Mouse (Mus musculus) hindbrain, embryonic 14.5 days (tissue): ENCODE data around the gene Diras2. TPM values are rescaled to one million over a fixed set of nuclear protein-coding genes. Genes with fewer than 3 reads are reported as not detected.

Experiments used
- ATAC-seq: fragments of 200-750 bp; cut with Nextera tagmentation; 2 replicates; pipeline ENCODE4 v1.8.0; 2017; ENCODE audit warnings: moderate number of reproducible peaks, mild to moderate bottlenecking, moderate TSS enrichment, moderate library complexity; ENCODE audit not compliant: low FRiP score
- DNase-seq: peaks from one replicate; pipeline ENCODE4 v3.0.0-alpha.2; 2015; ENCODE audit warnings: low spot score
- H3K27ac ChIP-seq: fragments of 300-500 bp; sonication (generic); 2 replicates; pipeline ENCODE4 v1.5.1; 2014; ENCODE audit warnings: mild to moderate bottlenecking, moderate library complexity
- H3K27me3 ChIP-seq: fragments of 300-500 bp; sonication (generic); 2 replicates; pipeline ENCODE4 v1.6.1; 2014; ENCODE audit warnings: mild to moderate bottlenecking, low read length, mixed read lengths; ENCODE audit not compliant: control insufficient read depth, insufficient read depth
- H3K36me3 ChIP-seq: fragments of 300-500 bp; sonication (generic); replicated peaks from 2 replicates; pipeline ENCODE4 v1.6.1; 2014; ENCODE audit not compliant: control insufficient read depth, insufficient read depth
- H3K4me1 ChIP-seq: fragments of 300-500 bp; sonication (generic); replicated peaks from 2 replicates; pipeline ENCODE4 v1.6.1; 2014; ENCODE audit warnings: antibody characterized with exemption, low read length, mixed read lengths; ENCODE audit not compliant: control insufficient read depth, insufficient read depth
- H3K4me2 ChIP-seq: fragments of 300-500 bp; sonication (generic); replicated peaks from 2 replicates; pipeline ENCODE4 v1.6.1; 2014; ENCODE audit warnings: mild to moderate bottlenecking, moderate library complexity
- H3K4me3 ChIP-seq: fragments of 300-500 bp; sonication (generic); replicated peaks from 2 replicates; pipeline ENCODE4 v1.5.1; 2014; ENCODE audit warnings: mild to moderate bottlenecking, low read length
- H3K9ac ChIP-seq: fragments of 300-500 bp; sonication (generic); 2 replicates; pipeline ENCODE4 v1.6.1; 2014
- H3K9me3 ChIP-seq: fragments of 300-500 bp; sonication (generic); 2 replicates; pipeline ENCODE4 v1.6.1; 2016; ENCODE audit warnings: low read length; ENCODE audit not compliant: control insufficient read depth
- WGBS: fragments of 180-500 bp; shearing (Covaris S2); extraction: QIAGEN DNeasy Blood & Tissue Kit; methylation state at CpG from one replicate; pipeline ENCODE4 v1.1.7; 2014; 5-methylcytosine and 5-hydroxymethylcytosine counted together
- polyA plus RNA-seq: library from polyadenylated mRNA; unstranded; fragments of >200 nt; fragmentation: Nextera tagmentation; extraction: Ambion mirVana; gene quantifications from 2 replicates; pipeline ENCODE4 v1.2.1, GENCODE M21; 2014

Gene Diras2
- polyA plus RNA-seq, 1 experiment from 2014 or later: 4.0 TPM

GRCm38 (mm10) chr13:52459982-52460381, 71.1 kb downstream of the Diras2 start:
- Histone ChIP-seq H3K4me1 (peaks cover 6% of the 10 kb centered on the region; the same call in 1 of the 2 replicates), H3K9me3 (0 out of 2 replicates have a peak, but pooled peaks cover 3% of the 10 kb centered on the region), H3K27me3 (no peaks in the 10 kb centered on the region), H3K27ac (no peak overlapping the region), H3K36me3 (no peaks in the 10 kb centered on the region), H3K9ac (no peak overlapping the region), H3K4me2 (no peak overlapping the region), H3K4me3 (no peak overlapping the region)
- DNase-seq (no peak), ATAC-seq (no peak)
- 51% methylated on average over 7 of the region's 7 CpGs for WGBS

- no peak overlapping the region for H3K9ac ChIP-seq
- peak; percentile 94 for ATAC-seq
- WGBS: 25% methylated on average over 11 of the region's 11 CpGs
- H3K4me3 ChIP-seq: no peak overlapping the region
- H3K27me3 ChIP-seq: no peaks in the 10 kb centered on the region
- no peaks in the 10 kb centered on the region for H3K36me3 ChIP-seq
- H3K4me2 ChIP-seq: peak overlapping the region; percentile 37
- peak; percentile 71 for DNase-seq
- H3K27ac ChIP-seq: peak overlapping the region; percentile 71
- peaks cover 6% of the 10 kb centered on the region; the same call in 1 of the 2 replicates for H3K4me1 ChIP-seq
- H3K9me3 ChIP-seq: 0 out of 2 replicates have a peak, but pooled peaks cover 3% of the 10 kb centered on the region
Observed at GRCm38 (mm10) chr13:52457889-52458324, 73.2 kb downstream of the Diras2 start.

DNA sequence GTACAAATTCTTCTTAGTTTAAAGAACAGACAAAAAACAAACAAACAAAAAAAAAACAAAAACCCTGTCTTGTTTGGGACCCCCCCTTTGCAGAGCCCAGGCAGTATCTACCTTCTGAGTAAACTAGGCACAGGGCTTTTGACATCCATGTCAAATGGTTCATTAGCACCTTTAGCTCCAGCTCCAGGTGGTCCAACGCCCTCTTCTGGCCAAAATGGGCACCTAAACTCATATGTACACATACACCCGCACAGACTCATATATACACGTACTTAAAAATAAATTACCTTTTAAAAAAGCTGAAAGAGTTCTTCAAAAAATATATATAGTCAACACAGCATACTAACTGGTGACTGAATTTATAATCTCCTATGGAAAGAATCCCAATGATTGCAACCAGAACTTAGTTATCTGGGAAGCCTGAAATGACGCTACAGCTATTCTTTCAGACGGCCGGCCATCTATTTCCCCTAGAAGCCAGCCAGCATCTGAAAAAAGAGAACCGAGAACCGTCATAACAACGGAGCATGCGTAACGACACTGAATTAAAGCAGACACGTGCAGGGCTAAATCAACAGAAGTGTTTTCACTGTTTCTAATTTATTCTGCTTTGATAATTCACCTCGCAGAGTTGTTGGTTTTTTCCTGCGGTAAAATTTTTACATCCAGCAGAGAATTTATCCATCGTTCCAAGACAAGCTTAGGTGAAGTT, 73.7 kb downstream of the Diras2 start:
- no peak overlapping the region for H3K4me3 ChIP-seq
- 47% methylated on average over 15 of the region's 15 CpGs for WGBS
- ATAC-seq: peak; percentile 61; the same call in 1 of the 2 replicates

GRCm38 (mm10) chr13:52455329-52455728, 75.8 kb downstream of the Diras2 start:
- no peaks in the 10 kb centered on the region for H3K9me3 ChIP-seq
- H3K4me2 ChIP-seq: no peak overlapping the region
- peaks cover 6% of the 10 kb centered on the region; the same call in 1 of the 2 replicates for H3K4me1 ChIP-seq
- 56% methylated on average over 9 of the region's 9 CpGs for WGBS
- H3K36me3 ChIP-seq: no peaks in the 10 kb centered on the region
- H3K27ac ChIP-seq: no peak overlapping the region
- no peak overlapping the region for H3K4me3 ChIP-seq
- no peaks in the 10 kb centered on the region for H3K27me3 ChIP-seq
- H3K9ac ChIP-seq: no peak overlapping the region
- DNase-seq: no peak
- ATAC-seq: no peak

More for the DNA sequence above, 73.7 kb downstream of the Diras2 start:
- 0 out of 2 replicates have a peak, but pooled peaks cover 1% of the 10 kb centered on the region for H3K9me3 ChIP-seq
- peak; percentile 70 for DNase-seq
- H3K4me1 ChIP-seq: peaks cover 6% of the 10 kb centered on the region; the same call in 1 of the 2 replicates
- no peak overlapping the region for H3K9ac ChIP-seq
- peak overlapping the region; percentile 71 for H3K27ac ChIP-seq
- no peaks in the 10 kb centered on the region for H3K36me3 ChIP-seq
- peak overlapping the region; percentile 37 for H3K4me2 ChIP-seq
- no peaks in the 10 kb centered on the region for H3K27me3 ChIP-seq

- WGBS: 87% methylated on average over 11 of the region's 11 CpGs
- no peaks in the 10 kb centered on the region for H3K27me3 ChIP-seq
- H3K4me2 ChIP-seq: no peak overlapping the region
- no peak overlapping the region for H3K4me3 ChIP-seq
- H3K9me3 ChIP-seq: no peaks in the 10 kb centered on the region
- peaks cover 6% of the 10 kb centered on the region; the same call in 1 of the 2 replicates for H3K4me1 ChIP-seq
- H3K9ac ChIP-seq: no peak overlapping the region
- no peak overlapping the region for H3K27ac ChIP-seq
- no peaks in the 10 kb centered on the region for H3K36me3 ChIP-seq
- DNase-seq (no peak), ATAC-seq (no peak)
Observed at GRCm38 (mm10) chr13:52454708-52455250, 76.3 kb downstream of the Diras2 start.

Other genes with a start within 250 kb of the Diras2 start
- 1.6 and 2.0 TPM in 2 replicates for gene Syk, start 51.9 kb upstream of the Diras2 start, polyA plus RNA-seq